Mouse (Mus musculus): ENCODE data around the gene Gpn1.

Gene Gpn1

DNA sequence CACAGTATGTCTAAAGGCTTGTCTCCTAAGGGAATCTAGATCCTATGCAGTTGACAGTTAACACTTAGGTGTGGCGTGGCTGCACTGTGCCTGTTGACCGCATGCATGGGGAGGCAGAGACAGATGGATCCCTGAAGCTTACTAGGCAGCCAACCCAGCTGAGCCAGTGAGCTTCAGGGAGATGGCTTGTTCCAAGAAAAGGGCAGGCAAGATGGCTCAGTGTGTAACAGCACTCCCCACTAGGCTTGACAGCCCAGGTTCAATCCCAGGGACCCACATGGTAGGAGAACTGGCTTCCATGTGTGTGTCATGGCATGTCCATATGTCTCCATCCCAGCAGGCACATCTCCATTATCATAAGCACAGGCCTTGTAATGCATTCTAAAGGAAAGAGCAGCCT lies 65.8 kb downstream of the Gpn1 start:
- no peak for DNase-seq

DNA sequence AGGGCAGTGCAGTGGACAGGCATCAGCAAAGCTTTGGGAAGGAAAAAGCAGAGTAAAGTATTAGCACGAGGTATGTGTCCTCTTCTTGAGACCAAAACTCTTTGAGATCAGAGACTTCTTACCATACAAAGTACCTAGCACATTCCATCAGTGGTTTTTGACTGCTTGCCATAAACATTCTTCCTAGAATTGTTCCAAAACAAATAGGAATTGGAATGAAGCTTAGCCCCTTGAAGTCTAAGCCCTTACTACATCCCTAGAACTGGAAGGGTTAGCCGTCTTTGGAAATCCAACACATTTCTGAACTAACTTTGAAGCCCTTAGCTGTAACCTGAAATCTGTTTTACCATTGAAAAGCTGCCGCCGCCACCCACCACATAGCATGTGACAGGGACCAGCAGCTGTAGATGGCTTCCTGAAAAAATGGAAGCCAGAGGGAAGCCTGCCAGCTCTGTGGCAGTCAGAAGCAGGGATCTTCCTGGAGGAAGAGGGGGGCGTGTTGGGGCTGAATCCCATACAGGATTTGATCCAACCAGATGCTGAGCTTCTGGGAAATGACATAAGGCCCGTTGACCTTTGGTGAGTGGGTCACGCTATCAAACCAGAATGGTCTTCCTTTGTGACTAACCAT lies 67.6 kb downstream of the Gpn1 start:
- no peak for DNase-seq
